Mouse (Mus musculus) midbrain, embryonic 16.5 days (tissue): ENCODE data around the gene Gm49318. TPM values are rescaled to one million over a fixed set of nuclear protein-coding genes. Genes with fewer than 3 reads are reported as not detected.

Source experiments
- ATAC-seq: fragments of 200-750 bp; cut with Nextera tagmentation; 2 replicates; pipeline ENCODE4 v1.8.0; 2017; ENCODE audit warnings: moderate TSS enrichment
- H3K27ac ChIP-seq: fragments of 300-500 bp; sonication (generic); 2 replicates; pipeline ENCODE4 v1.5.1; 2014; ENCODE audit warnings: mild to moderate bottlenecking, low read length, mixed read lengths
- H3K27me3 ChIP-seq: fragments of 300-500 bp; sonication (generic); 2 replicates; pipeline ENCODE4 v1.6.1; 2014; ENCODE audit warnings: low read depth, low read length, mixed read lengths; ENCODE audit not compliant: control insufficient read depth, insufficient read depth
- H3K36me3 ChIP-seq: fragments of 300-500 bp; sonication (generic); 2 replicates; pipeline ENCODE4 v1.6.1; 2014; ENCODE audit warnings: mild to moderate bottlenecking, low read length, moderate library complexity, mixed read lengths; ENCODE audit not compliant: control insufficient read depth, insufficient read depth
- H3K4me1 ChIP-seq: fragments of 300-500 bp; sonication (generic); 2 replicates; pipeline ENCODE4 v1.6.1; 2014; ENCODE audit warnings: mild to moderate bottlenecking, low read length, mixed read lengths; ENCODE audit not compliant: control insufficient read depth, insufficient read depth
- H3K4me2 ChIP-seq: fragments of 300-500 bp; sonication (generic); 2 replicates; pipeline ENCODE4 v1.6.1; 2014; ENCODE audit warnings: mild to moderate bottlenecking, low read length, mixed read lengths
- H3K4me3 ChIP-seq: fragments of 300-500 bp; sonication (generic); 2 replicates; pipeline ENCODE4 v1.5.1; 2014; ENCODE audit warnings: low read depth, mild to moderate bottlenecking, low read length, moderate library complexity, mixed read lengths
- H3K9ac ChIP-seq: fragments of 300-500 bp; sonication (generic); 2 replicates; pipeline ENCODE4 v1.6.1; 2014; ENCODE audit warnings: low read depth, low read length, mixed read lengths
- H3K9me3 ChIP-seq: fragments of 300-500 bp; sonication (generic); replicated peaks from 2 replicates; pipeline ENCODE4 v1.6.1; 2014; ENCODE audit warnings: mild to moderate bottlenecking, low read length, mixed read lengths; ENCODE audit not compliant: control insufficient read depth, poor library complexity, severe bottlenecking
- WGBS: fragments of 180-500 bp; shearing (Covaris S2); extraction: QIAGEN DNeasy Blood & Tissue Kit; methylation state at CpG from one replicate; pipeline ENCODE4 v1.1.7; 2014; 5-methylcytosine and 5-hydroxymethylcytosine counted together
- microRNA-seq: library from miRNA; unstranded; fragments of <30 nt; microRNA quantifications from one replicate; pipeline ENCODE4, GENCODE M21; 2017
- polyA plus RNA-seq: library from polyadenylated mRNA; unstranded; fragments of >200 nt; fragmentation: Nextera tagmentation; extraction: Ambion mirVana; gene quantifications from 2 replicates; pipeline ENCODE4 v1.2.1, GENCODE M21; 2015

Gene Gm49318
- polyA plus RNA-seq, 1 experiment from 2014 or later: not detected

DNA sequence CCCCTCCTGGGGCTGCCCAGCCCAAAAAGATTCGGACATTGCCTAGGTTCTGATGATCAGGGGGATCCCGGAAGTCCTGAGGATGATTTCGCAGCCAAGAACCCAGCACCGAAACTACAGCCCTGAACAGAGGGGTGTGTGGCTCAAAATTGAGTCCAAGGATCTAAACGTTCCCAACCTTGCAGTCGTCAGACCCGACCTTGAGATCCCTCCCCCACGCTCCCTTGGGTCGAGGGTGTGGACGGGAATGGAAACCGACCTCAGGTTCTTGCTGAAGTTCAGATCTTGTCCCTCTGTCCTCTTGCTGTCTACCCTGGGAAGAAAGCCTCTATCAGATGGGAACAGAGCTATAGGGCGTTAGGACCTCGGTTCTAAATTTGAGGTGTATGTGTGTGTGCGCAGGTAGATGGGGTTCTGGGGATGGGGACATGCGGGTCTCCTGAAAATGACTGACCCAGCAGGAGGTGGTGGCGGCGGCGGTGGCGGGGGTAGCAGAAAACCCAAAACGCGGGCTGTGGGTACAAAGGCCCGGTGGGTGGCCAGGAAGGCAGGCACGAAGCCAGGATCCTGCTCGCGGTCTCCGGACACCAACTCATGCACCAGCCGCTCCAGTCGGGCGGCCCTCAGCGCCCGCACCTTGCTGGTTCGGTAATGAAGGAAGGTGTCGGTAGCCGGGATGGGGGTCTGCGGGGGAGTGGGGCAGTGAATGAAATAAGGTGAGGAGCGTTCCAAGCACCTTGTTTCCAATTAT lies 83.3 kb downstream of the Gm49318 start:
- Histone ChIP-seq H3K9ac (0 out of 2 replicates have a peak overlapping the region, but pooled peaks have one; percentile 38), H3K27me3 (peaks cover 48% of the 10 kb centered on the region), H3K4me2 (peak overlapping the region; percentile 75), H3K27ac (no peak overlapping the region), H3K4me1 (peaks cover 19% of the 10 kb centered on the region), H3K9me3 (no peaks in the 10 kb centered on the region), H3K4me3 (peak overlapping the region; percentile 35), H3K36me3 (no peaks in the 10 kb centered on the region)
- ATAC-seq: no peak
- 10% methylated on average over 36 of the region's 36 CpGs for WGBS

Small RNA genes lying within 50 kb of the gene (microRNA-seq; reads per million reads assigned to microRNA genes)
- gene Mir7084: not detected

Other genes with a start within 250 kb of the Gm49318 start
- 0.87 TPM in 1 of 2 replicates, not detected in the other for gene Angptl8, start 235.7 kb downstream of the Gm49318 start, polyA plus RNA-seq
- 12.9 and 13.4 TPM in 2 replicates for gene Dock6, start 218.6 kb downstream of the Gm49318 start, polyA plus RNA-seq
- gene Rab3d, start 153.1 kb downstream of the Gm49318 start, polyA plus RNA-seq: 16.1 and 19.9 TPM in 2 replicates
- gene Ccdc159, start 143.8 kb downstream of the Gm49318 start, polyA plus RNA-seq: 11.6 and 12.7 TPM in 2 replicates
- gene Tmem205, start 143.7 kb downstream of the Gm49318 start, polyA plus RNA-seq: 45.5 and 47.2 TPM in 2 replicates
- gene Plppr2, start 134.2 kb downstream of the Gm49318 start, polyA plus RNA-seq: 112 and 115 TPM in 2 replicates
- 9.5 and 10.5 TPM in 2 replicates for gene Swsap1, start 115.5 kb downstream of the Gm49318 start, polyA plus RNA-seq
- gene Epor, start 107.8 kb downstream of the Gm49318 start, polyA plus RNA-seq: 1.2 and 1.4 TPM in 2 replicates
- gene Rgl3, start 81.8 kb downstream of the Gm49318 start, polyA plus RNA-seq: 0.88 and 1.5 TPM in 2 replicates
- 5.6 and 6.2 TPM in 2 replicates for gene Ccdc151, start 68.6 kb downstream of the Gm49318 start, polyA plus RNA-seq
- 83.0 and 90.3 TPM in 2 replicates for gene Prkcsh, start 68.5 kb downstream of the Gm49318 start, polyA plus RNA-seq
- 91.6 and 93.8 TPM in 2 replicates for gene Elavl3, start 19.2 kb downstream of the Gm49318 start, polyA plus RNA-seq
- gene Zfp653, start 117 bp upstream of the Gm49318 start, polyA plus RNA-seq: 18.1 and 18.8 TPM in 2 replicates
- gene Ecsit, start 14.2 kb upstream of the Gm49318 start, polyA plus RNA-seq: 54.8 and 57.4 TPM in 2 replicates
- gene Cnn1, start 28.0 kb upstream of the Gm49318 start, polyA plus RNA-seq: 0.67 and 0.88 TPM in 2 replicates
- 170 and 188 TPM in 2 replicates for gene Elof1, start 45.9 kb upstream of the Gm49318 start, polyA plus RNA-seq
- gene Acp5, start 64.5 kb upstream of the Gm49318 start, polyA plus RNA-seq: 0.35 and 4.1 TPM in 2 replicates
- 86.8 and 96.6 TPM in 2 replicates for gene Pigyl, start 85.6 kb upstream of the Gm49318 start, polyA plus RNA-seq
- 0.72 and 0.85 TPM in 2 replicates for gene Zfp872, start 116.8 kb upstream of the Gm49318 start, polyA plus RNA-seq
- gene Zfp809, start 154.5 kb upstream of the Gm49318 start, polyA plus RNA-seq: 8.7 and 11.4 TPM in 2 replicates
- gene Zfp599, start 188.6 kb upstream of the Gm49318 start, polyA plus RNA-seq: 11.9 and 12.0 TPM in 2 replicates
- 32.5 and 32.7 TPM in 2 replicates for gene Zfp810, start 236.4 kb upstream of the Gm49318 start, polyA plus RNA-seq